Mouse (Mus musculus): ENCODE results near the gene Mobp. TPM values are rescaled to one million over a fixed set of nuclear protein-coding genes. Genes with fewer than 3 reads are reported as not detected.
A peak's percentile ranks its signal among the peaks of the same experiment; 100 is the strongest.

Mobp gene
- polyA plus RNA-seq, 1 experiment from 2014 or later = not detected

GRCm38 (mm10) chr9:120116184-120116624, 33.3 kb upstream of the Mobp start:
- TF ChIP-seq CTCF (IDR thresholded peaks at IDR 0.05) = no peak
- DNase-seq (ENCODE audit: low read depth, low spot score) = no peak
- in situ Hi-C loops (cut with MboI; ENCODE audit: low pct_unique_long_range_greater_than_20kb) = no loop called here
- ATAC-seq = no peak
- no peaks in the 10 kb centered on the region for H3K27me3 ChIP-seq
- CTCF ChIA-PET = interaction anchor here (1.9 kb wide), 1 partner anchor 10 kb away, joined by 4 read pairs; no protein-coding TSS in a partner anchor
- POLR2A ChIA-PET = no interaction called here

DNA sequence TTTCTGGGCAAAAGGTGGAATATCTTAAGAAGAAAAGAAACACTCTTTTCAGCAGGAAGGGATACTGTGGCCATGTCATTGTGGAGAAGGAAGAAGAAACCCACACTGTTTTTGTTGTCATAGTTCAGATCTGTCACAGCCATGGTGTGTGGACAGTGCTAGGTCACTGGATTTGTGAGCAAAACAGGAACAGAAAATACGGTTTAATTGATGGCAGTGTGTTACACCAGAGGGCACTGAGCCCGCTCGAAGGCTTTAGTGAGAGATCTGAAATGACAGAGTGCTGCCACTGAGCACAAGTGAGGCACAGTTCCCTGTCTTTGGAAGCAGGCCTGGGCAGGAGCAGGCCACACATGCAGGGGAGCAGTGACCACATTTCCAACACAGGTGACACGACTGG, 31.3 kb upstream of the Mobp start:
- CTCF ChIA-PET = interaction anchor here (1.9 kb wide), 1 partner anchor 8 kb away, joined by 4 read pairs; no protein-coding TSS in a partner anchor

DNA sequence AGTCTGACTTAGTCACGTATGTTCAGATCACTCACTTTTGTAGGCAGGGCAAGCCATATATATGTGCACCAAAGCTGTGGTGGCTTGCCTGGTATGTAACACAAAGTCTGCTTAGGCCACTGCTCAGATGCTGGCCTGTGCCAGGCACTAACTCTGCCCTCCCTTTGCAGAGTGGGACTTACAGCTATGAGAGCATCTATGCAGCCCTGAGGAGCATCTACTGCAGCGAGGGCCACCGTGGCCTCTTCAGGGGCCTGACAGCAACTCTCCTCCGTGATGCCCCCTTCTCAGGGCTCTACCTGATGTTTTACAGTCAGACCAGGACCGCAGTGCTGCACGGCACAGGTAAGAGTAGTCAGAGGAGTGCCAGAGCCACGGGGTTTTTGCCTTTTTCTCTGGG, 29.0 kb upstream of the Mobp start:
- in situ Hi-C loops (cut with MboI; ENCODE audit: low pct_unique_long_range_greater_than_20kb) = no loop called here
- ChIA-PET POLR2A (no interaction called here), CTCF (no interaction called here)
- no peak for ATAC-seq
- no peak for TF ChIP-seq CTCF (IDR thresholded peaks at IDR 0.05)
- DNase-seq (ENCODE audit: low read depth, low spot score) = no peak
- no peaks in the 10 kb centered on the region for H3K27me3 ChIP-seq

More for the DNA sequence above, 31.3 kb upstream of the Mobp start:
- POLR2A ChIA-PET = no interaction called here
- in situ Hi-C loops (cut with MboI; ENCODE audit: low pct_unique_long_range_greater_than_20kb) = no loop called here
- no peak for ATAC-seq
- no peaks in the 10 kb centered on the region for H3K27me3 ChIP-seq
- TF ChIP-seq CTCF (IDR thresholded peaks at IDR 0.05) = no peak
- DNase-seq (ENCODE audit: low read depth, low spot score) = no peak

DNA sequence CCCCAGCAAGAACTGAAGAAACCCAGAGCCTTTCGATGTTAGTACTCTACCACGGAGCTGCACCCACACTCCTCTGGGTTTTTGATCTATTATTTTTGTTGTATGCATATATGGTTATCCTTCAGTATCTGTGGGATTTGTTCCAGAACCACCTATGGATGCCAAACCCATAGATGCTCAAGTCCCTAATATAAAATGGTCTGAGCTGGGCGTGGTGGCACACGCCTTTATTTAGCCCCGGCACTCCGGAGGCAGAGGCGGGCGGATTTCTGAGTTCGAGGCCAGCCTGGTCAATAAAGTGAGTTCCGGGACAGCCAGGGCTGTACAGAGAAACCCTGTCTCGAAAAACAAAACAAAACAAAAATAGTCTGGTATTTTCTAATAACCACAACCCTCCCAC, 22.6 kb upstream of the Mobp start:
- no peaks in the 10 kb centered on the region for H3K27me3 ChIP-seq
- DNase-seq (ENCODE audit: low read depth, low spot score) (no peak), ATAC-seq (no peak)
- TF ChIP-seq CTCF (IDR thresholded peaks at IDR 0.05) = no peak
- POLR2A ChIA-PET = interaction anchor here (1.6 kb wide), 1 partner anchor 16 kb away, joined by 6 read pairs; no protein-coding TSS in a partner anchor
- in situ Hi-C loops (cut with MboI; ENCODE audit: low pct_unique_long_range_greater_than_20kb) = no loop called here
- CTCF ChIA-PET = interaction anchor here (0.9 to 1.6 kb wide), 3 partner anchors 10 to 17 kb away, joined by 3 to 5 read pairs (median 4); partner anchors contain the start of gene Slc25a38

- no peaks in the 10 kb centered on the region for H3K27me3 ChIP-seq
- peak; percentile 84 for ATAC-seq
- POLR2A ChIA-PET = interaction anchor here (0.8 to 1.6 kb wide), 3 partner anchors 17 to 166 kb away, joined by 3 to 6 read pairs (median 5); partner anchors contain the start of gene Slc25a38
- in situ Hi-C loops (cut with MboI; ENCODE audit: low pct_unique_long_range_greater_than_20kb) = no loop called here
- CTCF ChIA-PET = interaction anchor here (0.9 to 1.9 kb wide), 2 partner anchors 13 to 14 kb away, joined by 3 to 4 read pairs; no protein-coding TSS in a partner anchor
- no peak for TF ChIP-seq CTCF (IDR thresholded peaks at IDR 0.05)
- peak; percentile 90 for DNase-seq (ENCODE audit: low read depth, low spot score)
Measured at GRCm38 (mm10) chr9:120127538-120128251, 21.8 kb upstream of the Mobp start, which contains the start of gene Rpsa. Gene Rpsa, plus strand, starts transcription at chr9:120127689.

DNA sequence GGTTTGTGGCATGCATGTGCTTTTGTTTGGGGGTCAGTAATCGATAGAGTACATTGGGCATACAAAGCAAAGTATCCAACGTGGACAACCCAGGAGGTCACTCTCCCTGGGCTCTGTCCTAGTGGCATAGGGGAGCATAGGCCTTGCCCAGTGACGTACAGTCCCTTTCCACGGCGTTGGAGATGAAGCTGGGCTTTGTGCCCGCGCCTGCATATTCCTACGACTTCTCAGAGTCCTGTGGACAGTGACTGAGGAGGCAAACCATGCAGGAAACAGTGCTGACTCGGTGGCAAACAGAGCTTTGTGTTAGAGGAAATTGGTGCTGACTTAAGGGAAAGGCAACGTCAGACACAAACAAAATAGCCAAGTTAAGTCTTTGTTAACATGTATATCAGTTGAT, 20.2 kb upstream of the Mobp start:
- ATAC-seq (no peak), DNase-seq (ENCODE audit: low read depth, low spot score) (no peak)
- in situ Hi-C loops (cut with MboI; ENCODE audit: low pct_unique_long_range_greater_than_20kb) = no loop called here
- ChIA-PET POLR2A (no interaction called here), CTCF (interaction anchor here (1.9 kb wide), 1 partner anchor 11 kb away, joined by 4 read pairs; no protein-coding TSS in a partner anchor)
- TF ChIP-seq CTCF (IDR thresholded peaks at IDR 0.05) = no peak
- no peaks in the 10 kb centered on the region for H3K27me3 ChIP-seq

DNA sequence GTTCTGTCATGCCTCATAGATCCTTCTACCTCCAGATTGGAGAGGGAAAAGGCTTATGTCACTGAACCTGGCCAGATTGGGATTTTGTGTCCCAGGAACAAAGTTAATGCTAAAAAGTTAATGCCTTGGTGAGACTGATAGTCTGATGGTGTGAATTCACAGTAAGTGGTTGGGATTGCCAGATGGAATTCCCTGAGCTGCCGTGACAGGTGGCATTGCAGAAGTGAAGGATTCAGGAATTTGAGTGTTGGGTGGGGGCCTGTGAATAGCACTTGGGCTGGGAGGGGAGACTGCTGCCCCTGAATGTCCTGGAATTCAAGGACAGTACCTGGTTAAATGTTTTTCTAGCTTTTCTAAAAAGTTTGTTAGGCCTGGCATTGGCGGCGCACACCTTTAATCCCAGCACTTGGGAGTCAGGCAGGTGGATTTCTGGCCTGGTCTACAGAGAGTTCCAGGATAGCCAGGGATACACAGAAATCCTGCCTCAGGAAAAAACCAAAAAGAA, 17.7 kb upstream of the Mobp start:
- ChIA-PET POLR2A (no interaction called here), CTCF (interaction anchor here (1.2 kb wide), 1 partner anchor 9 kb away, joined by 3 read pairs; no protein-coding TSS in a partner anchor)
- DNase-seq (ENCODE audit: low read depth, low spot score) (no peak), ATAC-seq (no peak)
- in situ Hi-C loops (cut with MboI; ENCODE audit: low pct_unique_long_range_greater_than_20kb) = no loop called here
- TF ChIP-seq CTCF (IDR thresholded peaks at IDR 0.05) = no peak
- no peaks in the 10 kb centered on the region for H3K27me3 ChIP-seq

GRCm38 (mm10) chr9:120132980-120133754, 16.3 kb upstream of the Mobp start:
- POLR2A ChIA-PET = interaction anchor here (1.6 kb wide), 1 partner anchor 37 kb away, joined by 5 read pairs; no protein-coding TSS in a partner anchor
- no peak for TF ChIP-seq CTCF (IDR thresholded peaks at IDR 0.05)
- ATAC-seq (no peak), DNase-seq (ENCODE audit: low read depth, low spot score) (no peak)
- CTCF ChIA-PET = no interaction called here
- no peaks in the 10 kb centered on the region for H3K27me3 ChIP-seq
- in situ Hi-C loops (cut with MboI; ENCODE audit: low pct_unique_long_range_greater_than_20kb) = no loop called here

GRCm38 (mm10) chr9:120133755-120134475, 15.6 kb upstream of the Mobp start:
- H3K27me3 ChIP-seq = no peaks in the 10 kb centered on the region
- in situ Hi-C loops (cut with MboI; ENCODE audit: low pct_unique_long_range_greater_than_20kb) = no loop called here
- ATAC-seq (no peak), DNase-seq (ENCODE audit: low read depth, low spot score) (no peak)
- ChIA-PET CTCF (no interaction called here), POLR2A (interaction anchor here (1.6 kb wide), 1 partner anchor 37 kb away, joined by 5 read pairs; no protein-coding TSS in a partner anchor)
- no peak for TF ChIP-seq CTCF (IDR thresholded peaks at IDR 0.05)
